Mouse (Mus musculus) T-helper 1 cell (primary cell): ENCODE measurements around the gene Chmp2b.

Experiments
- in situ Hi-C: fragments of 300-600 bp; cut with MboI, MseI; formaldehyde crosslinking; loops from one replicate; pipeline ENCODE4 v1.15.1; 2025; ENCODE audit warnings: high pct_unique_total_duplicates

The Chmp2b gene

GRCm38 (mm10) chr16:65561963-65562863, at the start of gene Chmp2b:
TSS of gene Chmp2b (minus strand) at chr16:65562726.
- in situ Hi-C loops: no loop called here

- in situ Hi-C loops: no loop called here
Observed at GRCm38 (mm10) chr16:65611678-65612077, 49.2 kb upstream of the Chmp2b start.

GRCm38 (mm10) chr16:65600798-65601197, 38.3 kb upstream of the Chmp2b start:
- in situ Hi-C loops: no loop called here

GRCm38 (mm10) chr16:65586111-65586865, 23.8 kb upstream of the Chmp2b start:
- in situ Hi-C loops: no loop called here

GRCm38 (mm10) chr16:65585699-65586098, 23.2 kb upstream of the Chmp2b start:
- in situ Hi-C loops: no loop called here

GRCm38 (mm10) chr16:65577298-65578029, 14.9 kb upstream of the Chmp2b start:
- in situ Hi-C loops: no loop called here

GRCm38 (mm10) chr16:65568853-65569252, 6.3 kb upstream of the Chmp2b start:
- in situ Hi-C loops: no loop called here

GRCm38 (mm10) chr16:65564951-65565350, 2.4 kb upstream of the Chmp2b start:
- in situ Hi-C loops: no loop called here

GRCm38 (mm10) chr16:65564306-65564705, 1.8 kb upstream of the Chmp2b start:
- in situ Hi-C loops: no loop called here

GRCm38 (mm10) chr16:65562864-65563206, 309 bp upstream of the Chmp2b start:
- in situ Hi-C loops: no loop called here

- in situ Hi-C loops: no loop called here
Observed at GRCm38 (mm10) chr16:65560996-65561962, 1.2 kb downstream of the Chmp2b start.

GRCm38 (mm10) chr16:65559591-65559990, 2.9 kb downstream of the Chmp2b start:
- in situ Hi-C loops: no loop called here

- in situ Hi-C loops: no loop called here
Observed at GRCm38 (mm10) chr16:65557369-65557768, 5.2 kb downstream of the Chmp2b start.

- in situ Hi-C loops: no loop called here
Observed at GRCm38 (mm10) chr16:65554267-65554666, 8.3 kb downstream of the Chmp2b start.

- in situ Hi-C loops: no loop called here
Observed at GRCm38 (mm10) chr16:65550814-65551213, 11.7 kb downstream of the Chmp2b start.

- in situ Hi-C loops: no loop called here
Observed at GRCm38 (mm10) chr16:65548960-65549359, 13.6 kb downstream of the Chmp2b start.

GRCm38 (mm10) chr16:65543676-65544293, 18.7 kb downstream of the Chmp2b start:
- in situ Hi-C loops: no loop called here

GRCm38 (mm10) chr16:65533315-65533999, 29.1 kb downstream of the Chmp2b start:
- in situ Hi-C loops: no loop called here

- in situ Hi-C loops: no loop called here
Observed at GRCm38 (mm10) chr16:65531663-65532062, 30.9 kb downstream of the Chmp2b start.

- in situ Hi-C loops: no loop called here
Observed at GRCm38 (mm10) chr16:65529589-65529988, 32.9 kb downstream of the Chmp2b start.
